Mouse (Mus musculus): ENCODE data around the gene Vmo1.
"Not testable (repeated sequence)": the region's sequence is repeated elsewhere in the genome, so short reads cannot be mapped to it uniquely, and the experiment has no call there.

Vmo1 gene

DNA sequence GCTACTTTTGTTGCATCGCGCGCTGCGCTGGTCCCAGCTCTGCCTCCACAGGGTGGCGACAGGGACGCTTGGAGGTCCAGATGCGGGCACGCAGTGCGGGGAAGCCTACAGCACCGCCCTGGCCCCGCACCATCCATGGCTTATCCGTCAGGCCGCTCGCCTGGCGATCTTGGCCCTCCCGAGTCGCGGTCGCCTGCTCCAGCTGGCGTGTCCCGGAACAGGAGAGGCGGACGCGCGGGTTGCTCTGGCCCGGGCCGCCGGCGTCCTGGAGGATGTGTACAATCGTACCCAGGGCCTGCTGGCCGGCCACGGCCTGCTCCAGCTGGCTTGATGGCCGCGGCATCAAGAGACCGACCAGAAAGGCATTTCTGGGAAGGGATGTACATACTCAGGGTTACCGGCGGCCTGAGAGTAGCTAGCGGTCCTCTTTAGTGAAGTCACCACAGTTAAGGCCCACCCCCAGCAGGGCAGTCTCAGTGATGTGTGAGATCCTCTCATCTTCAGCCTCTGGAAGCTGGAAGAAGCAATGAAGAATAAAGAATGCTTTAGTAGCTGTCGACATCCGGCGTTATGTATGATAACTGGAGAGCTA, 5.9 kb upstream of the Vmo1 start:
- DNase-seq (ENCODE audit: low spot score): no peak

DNA sequence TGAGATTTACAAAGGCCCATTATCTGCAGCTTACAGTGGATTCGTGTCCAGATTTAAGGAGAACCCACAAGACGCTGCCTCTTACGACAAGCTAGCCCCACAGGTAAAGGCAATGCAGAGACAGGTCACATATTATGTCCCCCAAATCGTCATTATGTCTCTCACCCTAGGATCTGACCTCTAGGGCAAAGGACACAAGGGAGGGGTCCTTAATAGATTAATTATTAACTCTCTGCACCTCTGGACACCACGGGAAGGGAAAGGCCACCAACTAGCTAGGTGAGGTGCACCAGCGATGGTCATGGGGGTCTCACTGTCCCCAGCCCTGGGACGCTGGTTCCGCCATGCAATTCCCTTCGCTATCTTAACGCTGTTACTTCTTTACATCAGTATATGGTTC, 4.5 kb upstream of the Vmo1 start, which contains the start of gene Gltpd2:
Gene Gltpd2, plus strand, starts transcription at position 274 of the 400 bp plus-strand sequence.
- no peak for DNase-seq (ENCODE audit: low spot score)

DNA sequence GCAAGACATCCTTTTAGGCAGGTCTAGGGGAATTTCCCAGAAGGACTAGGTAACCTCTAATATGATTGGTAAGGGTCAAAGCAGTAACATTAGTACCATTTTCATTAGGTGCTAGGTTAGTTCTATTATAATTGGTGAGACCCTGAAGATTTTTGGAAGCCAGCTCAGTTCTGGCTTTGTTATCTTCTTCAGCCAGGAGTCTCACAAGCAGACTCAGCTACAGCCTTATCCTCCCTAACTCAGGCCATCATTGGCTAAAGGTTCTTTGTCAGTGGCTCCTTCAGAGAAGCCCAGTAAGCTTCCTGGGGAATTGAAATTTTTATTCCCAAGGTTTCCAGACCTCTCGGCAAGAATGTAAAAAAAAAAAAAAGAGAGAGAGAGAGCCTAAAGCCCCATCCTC, 4.0 kb upstream of the Vmo1 start:
- no peak for DNase-seq (ENCODE audit: low spot score)

GRCm38 (mm10) chr11:70516352-70516751, 1.9 kb upstream of the Vmo1 start:
- DNase-seq (ENCODE audit: low spot score): peak; percentile 63

DNA sequence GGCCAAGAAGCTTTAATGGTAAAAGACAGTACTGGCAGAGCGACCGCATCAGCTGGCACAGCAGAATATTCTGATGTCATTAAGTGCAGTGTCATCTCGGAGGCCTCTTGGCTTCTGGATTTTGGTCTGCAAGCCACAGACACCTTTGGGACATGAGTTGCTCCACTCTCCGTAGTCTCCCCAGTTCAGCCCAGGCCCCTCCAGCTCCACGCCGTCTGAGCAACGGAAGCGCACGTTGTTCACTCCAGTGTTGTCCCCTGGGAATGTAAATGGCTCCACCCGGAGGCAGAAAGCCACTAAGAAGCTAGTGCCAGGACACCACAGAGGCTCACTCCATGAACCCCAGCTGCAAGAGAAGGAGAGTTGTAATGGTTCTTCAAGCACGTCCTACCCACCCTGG, 896 bp downstream of the Vmo1 start:
- DNase-seq (ENCODE audit: low spot score): no peak

DNA sequence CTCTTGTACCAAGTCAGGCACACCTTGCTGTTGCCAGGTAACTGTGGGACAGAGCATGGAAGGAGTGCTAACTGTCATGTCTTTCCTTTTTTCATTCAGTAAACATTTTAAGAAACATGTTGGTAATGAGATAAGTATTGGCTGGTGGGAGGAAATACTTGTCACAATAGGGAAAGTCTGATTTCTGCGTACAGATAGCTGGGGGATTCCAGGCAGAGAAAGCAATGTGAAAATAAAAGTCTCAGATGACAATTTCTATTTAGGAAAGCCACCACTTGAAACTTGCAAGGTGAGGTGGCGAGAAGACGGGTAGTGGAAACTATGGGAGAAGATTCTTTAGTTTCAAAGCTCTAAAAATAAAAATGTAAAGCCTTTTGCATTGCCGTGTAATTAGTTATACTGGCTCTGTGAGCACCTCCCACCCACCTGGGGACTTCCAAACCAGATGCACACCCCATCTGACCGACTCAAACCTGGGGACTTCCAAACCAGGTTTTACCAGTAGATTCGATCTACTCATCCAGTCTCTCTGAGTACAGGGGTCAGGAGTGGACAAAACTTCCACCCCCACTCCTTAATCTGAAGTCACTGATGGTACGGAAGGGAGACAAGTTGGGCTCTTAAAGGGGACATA, 1.6 kb downstream of the Vmo1 start:
- no peak for DNase-seq (ENCODE audit: low spot score)

DNA sequence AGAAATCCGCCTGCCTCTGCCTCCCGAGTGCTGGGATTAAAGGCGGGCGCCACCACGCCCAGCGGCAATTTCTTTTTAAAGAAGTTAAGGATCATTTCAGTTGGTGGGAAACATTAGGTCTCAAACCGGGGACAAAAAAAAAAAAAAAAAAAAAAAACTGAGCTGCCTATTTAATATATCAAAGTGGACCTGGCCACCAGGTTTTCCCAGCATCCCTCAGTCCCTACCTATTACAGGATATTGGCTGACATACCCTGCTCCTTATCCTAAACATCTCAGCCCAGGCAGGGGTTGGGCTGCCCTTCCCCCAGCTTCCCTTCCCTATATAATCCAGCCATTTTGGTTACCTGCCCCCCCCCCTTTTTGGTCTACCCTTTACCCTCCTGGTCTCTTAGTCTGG, 2.6 kb downstream of the Vmo1 start:
- DNase-seq (ENCODE audit: low spot score): no peak

- peak; percentile 27 for DNase-seq (ENCODE audit: low spot score)
These were observed 3.2 kb downstream of the Vmo1 start for GRCm38 (mm10) chr11:70511242-70511641.

- no peak for DNase-seq (ENCODE audit: low spot score)
These were observed 4.5 kb downstream of the Vmo1 start for GRCm38 (mm10) chr11:70509753-70510564.

DNA sequence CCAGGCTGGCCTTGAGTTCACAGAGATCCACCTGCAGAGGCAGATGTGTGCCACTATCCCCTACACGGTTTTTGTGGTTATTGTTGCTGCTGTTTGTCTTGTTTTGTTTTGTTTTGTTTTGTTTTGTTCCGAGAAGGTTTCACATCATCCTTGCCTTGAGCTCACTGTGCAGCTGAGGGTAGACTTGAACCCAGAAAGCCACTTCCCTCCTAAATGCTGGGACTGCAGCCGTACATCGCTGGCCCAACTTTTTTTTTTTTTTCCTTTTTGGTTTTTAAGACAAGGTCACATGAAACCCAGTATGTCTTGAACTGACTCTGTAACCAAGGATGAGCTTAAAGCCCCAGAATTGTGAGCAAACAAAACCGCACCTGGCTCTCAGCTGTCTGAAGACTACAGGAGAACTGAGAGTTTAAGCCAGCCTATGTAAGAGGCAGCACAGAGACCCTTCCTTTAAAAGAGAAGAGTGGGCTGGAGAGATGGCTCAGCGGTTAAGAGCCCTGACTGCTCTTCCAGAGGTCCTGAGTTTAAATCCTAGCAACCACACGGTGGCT, 7.4 kb downstream of the Vmo1 start:
- DNase-seq (ENCODE audit: low spot score): no peak

- DNase-seq (ENCODE audit: low spot score): peak; percentile 82
These were observed 8.0 kb downstream of the Vmo1 start for GRCm38 (mm10) chr11:70506385-70506784.

DNA sequence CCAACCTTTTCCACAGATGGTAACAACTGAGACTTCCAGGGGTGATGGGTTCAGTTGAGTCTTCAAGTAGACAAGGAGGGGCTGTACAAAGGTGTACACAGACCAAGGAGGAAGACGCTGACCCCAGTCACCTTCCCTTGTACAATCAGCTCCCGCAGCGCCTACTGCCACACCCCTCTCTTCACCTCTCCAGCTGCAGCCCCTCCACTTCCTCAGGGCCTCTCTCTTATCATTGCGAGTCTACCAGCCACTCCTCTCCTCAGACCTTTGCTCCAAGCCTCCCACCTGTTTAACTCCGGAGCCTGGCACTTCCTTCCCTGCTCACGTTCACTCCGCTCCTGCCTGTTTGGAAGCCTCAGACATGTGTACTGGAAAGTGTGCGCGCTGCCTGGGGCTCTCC, 9.4 kb downstream of the Vmo1 start, which contains the start of gene Tm4sf5:
Gene Tm4sf5, plus strand, starts transcription at position 275 of the 400 bp plus-strand sequence.
- DNase-seq (ENCODE audit: low spot score): no peak

DNA sequence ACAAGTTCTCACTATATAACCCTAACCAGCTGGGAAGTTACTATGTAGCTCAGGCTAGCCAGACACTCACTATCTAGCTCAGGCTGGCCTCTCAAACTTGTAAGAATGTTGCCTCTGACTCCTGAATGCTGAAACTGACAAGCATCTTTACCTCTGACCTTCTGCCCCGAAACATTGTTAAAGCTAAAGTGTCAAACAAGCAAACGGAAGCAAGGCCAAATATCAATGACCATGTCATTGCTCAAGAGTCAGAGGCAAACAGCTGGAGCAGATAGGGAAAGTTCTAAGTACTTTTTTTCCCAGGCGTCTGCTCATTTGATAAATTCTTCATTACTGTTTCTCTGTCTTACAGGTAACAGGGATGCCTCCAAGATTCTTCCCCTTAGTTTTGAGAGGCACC, 12.4 kb downstream of the Vmo1 start:
- DNase-seq (ENCODE audit: low spot score): no peak

DNA sequence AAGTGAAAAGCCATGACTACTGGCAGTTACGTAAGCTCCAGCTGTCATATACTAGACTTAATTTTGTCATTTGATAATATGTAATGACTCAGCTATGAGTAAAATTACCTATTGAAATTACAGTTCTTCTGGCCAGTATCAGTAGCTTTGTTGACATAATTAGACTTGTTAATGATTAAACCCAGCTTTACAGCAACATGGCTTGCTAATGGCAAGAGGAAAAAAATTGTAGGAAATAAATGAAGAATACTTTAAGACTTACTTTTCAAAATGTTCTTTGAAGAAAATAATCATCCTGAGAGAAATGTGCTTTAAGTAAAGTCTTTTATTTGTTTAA, 14.0 kb downstream of the Vmo1 start:
- DNase-seq (ENCODE audit: low spot score): no peak

GRCm38 (mm10) chr11:70499566-70500475, 14.6 kb downstream of the Vmo1 start:
- DNase-seq (ENCODE audit: low spot score): peak; percentile 65

DNA sequence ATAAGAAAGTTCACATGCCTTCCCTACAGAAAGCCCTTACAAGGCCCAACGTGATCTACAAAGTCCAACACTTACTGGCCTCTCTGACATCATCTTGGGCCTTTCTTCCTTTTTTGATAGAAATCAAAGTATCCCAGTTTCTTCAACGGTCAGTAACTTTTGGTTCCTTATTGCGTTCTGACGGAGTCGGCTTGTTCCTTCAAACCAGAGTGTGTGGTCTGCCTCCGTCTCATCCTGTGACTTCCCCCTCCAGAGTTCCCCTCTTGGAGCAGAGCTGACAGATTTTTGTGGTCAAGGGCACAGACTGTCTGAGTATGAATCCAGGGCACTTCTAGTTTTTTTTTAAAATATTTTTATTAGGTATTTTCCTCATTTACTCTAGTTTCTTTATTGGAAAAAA, 24.7 kb downstream of the Vmo1 start:
- DNase-seq (ENCODE audit: low spot score): no peak

DNA sequence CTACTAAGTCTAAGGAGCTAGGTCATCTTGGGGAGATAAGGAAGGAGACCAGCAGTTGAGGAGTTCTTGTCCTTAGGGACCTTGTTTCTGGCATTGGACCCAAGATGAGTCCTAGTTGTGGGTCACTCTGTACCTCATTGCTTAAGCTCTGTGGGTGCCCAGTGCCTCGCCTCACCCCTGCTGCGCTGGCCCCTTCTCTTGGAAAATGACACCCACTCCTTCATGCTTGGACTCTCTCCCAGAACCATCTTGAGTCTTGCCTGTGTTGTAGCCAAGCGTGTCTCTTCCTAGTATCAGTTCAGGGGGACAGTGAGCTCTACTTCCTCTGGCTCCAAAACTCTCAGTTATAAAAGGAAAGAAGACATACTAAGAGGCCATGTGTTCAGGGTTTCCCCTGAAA, 25.3 kb downstream of the Vmo1 start:
- DNase-seq (ENCODE audit: low spot score): no peak

- no peak for DNase-seq (ENCODE audit: low spot score)
These were observed 26.6 kb downstream of the Vmo1 start for GRCm38 (mm10) chr11:70487816-70488215.

DNA sequence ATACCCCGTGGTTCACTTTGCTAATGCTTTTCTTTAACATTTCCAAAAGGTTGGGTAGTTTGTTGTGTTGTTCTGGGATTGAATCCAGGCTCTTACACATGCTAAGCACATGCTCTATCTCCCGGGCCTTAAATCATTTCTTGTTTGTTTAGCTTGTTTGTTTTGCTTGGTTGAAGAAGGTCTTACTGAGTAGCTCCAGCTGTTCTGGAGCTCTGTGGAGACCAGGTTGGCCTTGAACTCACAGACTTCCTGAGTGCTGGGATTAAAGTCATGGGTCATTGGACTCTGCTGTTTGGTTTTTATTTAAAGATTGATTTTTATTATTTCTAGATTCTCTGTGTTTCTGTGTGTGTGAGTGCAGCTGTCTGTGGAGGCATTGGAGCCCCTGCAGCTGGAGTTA, 28.9 kb downstream of the Vmo1 start:
- peak; percentile 54 for DNase-seq (ENCODE audit: low spot score)

DNA sequence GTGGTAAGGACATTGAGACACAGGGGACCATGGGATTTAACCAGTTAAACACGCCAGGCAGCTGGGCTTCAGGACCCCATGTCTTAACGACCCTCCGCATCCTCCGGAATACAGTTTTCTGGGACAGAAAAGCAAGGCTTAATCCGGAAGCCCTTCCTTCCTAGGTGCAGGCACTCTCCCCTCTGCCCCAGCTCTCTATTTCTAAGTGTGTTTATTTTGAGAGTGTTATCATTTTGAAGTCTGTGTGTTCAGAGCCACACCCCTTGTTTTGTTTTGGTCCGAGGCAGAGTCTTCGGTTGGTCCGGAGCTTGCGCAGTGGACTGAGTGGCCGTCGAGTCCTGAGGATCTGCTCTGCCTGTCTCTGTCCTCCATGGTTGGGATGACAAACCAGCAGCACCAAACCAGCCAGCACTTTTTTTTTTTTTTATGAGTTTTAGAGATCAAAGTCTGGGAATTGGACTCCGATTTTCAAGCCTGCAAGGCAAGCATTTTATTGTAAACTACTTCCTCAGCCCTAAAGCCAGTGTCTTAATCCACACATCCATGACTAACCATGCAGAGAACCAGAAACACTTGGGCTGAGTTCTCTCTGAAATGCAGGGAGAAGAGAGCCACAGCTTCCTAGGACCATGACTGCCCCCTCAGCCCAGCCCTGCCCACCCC, 39.4 kb downstream of the Vmo1 start:
- no peak for DNase-seq (ENCODE audit: low spot score)

GRCm38 (mm10) chr11:70473291-70473690, 41.1 kb downstream of the Vmo1 start:
- not testable (repeated sequence) for DNase-seq (ENCODE audit: low spot score)

Data from adipocyte (in vitro differentiated cells).